ENCODE assay signal across 18 mouse cellular contexts in genomic region chr5:136429647-136430046, GRCm38 (mm10).
DNase-seq lines count a peak whose midpoint lies in the region; ATAC-seq and TF ChIP-seq lines count a peak whose summit lies in the region.
"Had no signal": no experiment of that assay in that cellular context is flagged by ENCODE, and none has a peak within 500 bp of the region (broad histone marks: within the 10 kb centered on the region; RNA-seq: fewer than 3 reads in every experiment).

No protein-coding gene starts in this region.

- no peaks in the 10 kb centered on the region for H3K36me3 ChIP-seq in heart, embryonic 16.5 days (ENCODE audit: control insufficient read depth, insufficient read depth)
- H3K36me3 ChIP-seq in heart, adult 2 months (ENCODE audit: control insufficient read depth, insufficient read depth, low read length) = no peaks in the 10 kb centered on the region; the same call in 1 of the 2 replicates
- H3K36me3 ChIP-seq in lung, postnatal 0 days (ENCODE audit: insufficient read depth, low read length) = no peaks in the 10 kb centered on the region
- H3K36me3 ChIP-seq: limb, embryonic 13.5 days; liver, embryonic 15.5 days had no signal

- whole genome bisulfite sequencing in heart, embryonic 16.5 days = 71% methylated on average over 4 of the region's 4 CpGs
- 65% methylated on average over 4 of the region's 4 CpGs for WGBS in heart, adult 2 months
- WGBS in lung, postnatal 0 days = 47% methylated on average over 4 of the region's 4 CpGs

- H3K9ac ChIP-seq in heart, embryonic 16.5 days (ENCODE audit: low read length) = no peak overlapping the region
- no peak overlapping the region for H3K9ac ChIP-seq in heart, adult 2 months (ENCODE audit: low read depth, low read length)
- no peak overlapping the region for H3K9ac ChIP-seq in lung, postnatal 0 days (replicated peaks; ENCODE audit: low read depth)
- H3K9ac ChIP-seq: limb, embryonic 13.5 days; liver, embryonic 15.5 days had no signal

- H3K27me3 ChIP-seq in heart, embryonic 16.5 days (ENCODE audit: control insufficient read depth, insufficient read depth, low read length) = no peaks in the 10 kb centered on the region
- no peaks in the 10 kb centered on the region for H3K27me3 ChIP-seq in heart, adult 2 months (ENCODE audit: control insufficient read depth, insufficient read depth, low read length)
- no peaks in the 10 kb centered on the region for H3K27me3 ChIP-seq in lung, postnatal 0 days (replicated peaks; ENCODE audit: insufficient read depth, low read length)
- H3K27me3 ChIP-seq: liver, embryonic 15.5 days had no signal

- DNase-seq in heart, adult 2 months = no peak
- DNase-seq in lung, postnatal 0 days (ENCODE audit: low spot score) = no peak
- DNase-seq in lung, postnatal 4 days = no peak
- DNase-seq in urinary bladder, adult 2 months (ENCODE audit: low spot score) = no peak
- no peak for DNase-seq in layer of hippocampus, adult 11-12 months (ENCODE audit: low spot score)
- DNase-seq: adrenal gland, postnatal 36 days; cerebellum, postnatal 36 days; heart, postnatal 10 days; kidney, adult 11 months; lung, postnatal 14 days; thymus, postnatal 36 days had no signal

- intact Hi-C loops in heart, adult 2 months (cut with DNase I) = loop anchor here (5.0 kb wide), 2 partner anchors 33 to 47 kb away; no protein-coding TSS in a partner anchor

- H3K4me3 ChIP-seq in heart, embryonic 16.5 days (ENCODE audit: low read length) = no peak overlapping the region
- no peak overlapping the region for H3K4me3 ChIP-seq in heart, adult 2 months
- H3K4me3 ChIP-seq in lung, postnatal 0 days (ENCODE audit: low read depth, low read length) = no peak overlapping the region
- H3K4me3 ChIP-seq: embryonic facial prominence, embryonic 10.5 days; limb, embryonic 13.5 days; liver, embryonic 15.5 days had no signal

- no peak for TF ChIP-seq EP300 in heart, adult 2 months (IDR thresholded peaks at IDR 0.05; ENCODE audit: insufficient read depth, low read depth, low read length)
- no peak for TF ChIP-seq EP300 in lung, postnatal 0 days (IDR thresholded peaks at IDR 0.05)

- no peak overlapping the region for H3K4me2 ChIP-seq in heart, embryonic 16.5 days (ENCODE audit: low read depth, low read length)
- H3K4me2 ChIP-seq in lung, postnatal 0 days (replicated peaks; ENCODE audit: low read depth, low read length) = no peak overlapping the region
- H3K4me2 ChIP-seq: limb, embryonic 13.5 days; liver, embryonic 15.5 days; midbrain, embryonic 11.5 days had no signal

- peaks cover 31% of the 10 kb centered on the region for H3K4me1 ChIP-seq in heart, embryonic 16.5 days (ENCODE audit: control insufficient read depth, insufficient read depth, low read length)
- peaks cover 19% of the 10 kb centered on the region for H3K4me1 ChIP-seq in heart, adult 2 months (ENCODE audit: control insufficient read depth, insufficient read depth, low read length)
- peaks cover 18% of the 10 kb centered on the region; the same call in 1 of the 2 replicates for H3K4me1 ChIP-seq in lung, postnatal 0 days (ENCODE audit: insufficient read depth, low read depth, low read length)

- no peaks in the 10 kb centered on the region for H3K9me3 ChIP-seq in heart, embryonic 16.5 days (replicated peaks; ENCODE audit: control insufficient read depth, low read length)
- H3K9me3 ChIP-seq in lung, postnatal 0 days (ENCODE audit: low read length) = no peaks in the 10 kb centered on the region
- H3K9me3 ChIP-seq: embryonic facial prominence, embryonic 10.5 days; limb, embryonic 13.5 days; liver, embryonic 15.5 days had no signal

- TF ChIP-seq CTCF in heart, adult 2 months (IDR thresholded peaks at IDR 0.05) = no peak
- TF ChIP-seq CTCF in lung, postnatal 0 days (IDR thresholded peaks at IDR 0.05) = no peak

- no peak for ATAC-seq in heart, embryonic 16.5 days (replicated peaks; ENCODE audit: extremely low read depth, insufficient read depth, low FRiP score)
- ATAC-seq in lung, postnatal 0 days = peak; percentile 7; the same call in 1 of the 2 replicates
- peak; percentile 12 to 43; a peak in 1 of 4 replicates for ATAC-seq in hematopoietic stem cell, adult 5-6 weeks (replicated peaks in 1 of 2; ENCODE audit: insufficient read depth in 1 of 2, low FRiP score in 2 of 2, low TSS enrichment in 1 of 2, low read depth in 1 of 2, poor library complexity in 2 of 2, severe bottlenecking in 2 of 2)
- ATAC-seq: hindbrain, postnatal 0 days had no signal

- H3K79me2 ChIP-seq in heart, adult 2 months (replicated peaks; ENCODE audit: control insufficient read depth, insufficient read depth, low read length) = no peaks in the 10 kb centered on the region

- peak overlapping the region; percentile 30; the same call in 1 of the 2 replicates for H3K27ac ChIP-seq in heart, embryonic 16.5 days (ENCODE audit: low read length)
- no peak overlapping the region for H3K27ac ChIP-seq in heart, adult 2 months
- H3K27ac ChIP-seq in lung, postnatal 0 days (ENCODE audit: low read length) = peak overlapping the region; percentile 54
- H3K27ac ChIP-seq: embryonic facial prominence, embryonic 10.5 days; hindbrain, postnatal 0 days; limb, embryonic 13.5 days; liver, embryonic 15.5 days had no signal

- TF ChIP-seq POLR2A in heart, adult 2 months (IDR thresholded peaks at IDR 0.05; ENCODE audit: insufficient read depth, low read depth, low read length) = no peak
